Mouse (Mus musculus): Measurements from ENCODE around the gene Kifap3.

The Kifap3 gene

DNA sequence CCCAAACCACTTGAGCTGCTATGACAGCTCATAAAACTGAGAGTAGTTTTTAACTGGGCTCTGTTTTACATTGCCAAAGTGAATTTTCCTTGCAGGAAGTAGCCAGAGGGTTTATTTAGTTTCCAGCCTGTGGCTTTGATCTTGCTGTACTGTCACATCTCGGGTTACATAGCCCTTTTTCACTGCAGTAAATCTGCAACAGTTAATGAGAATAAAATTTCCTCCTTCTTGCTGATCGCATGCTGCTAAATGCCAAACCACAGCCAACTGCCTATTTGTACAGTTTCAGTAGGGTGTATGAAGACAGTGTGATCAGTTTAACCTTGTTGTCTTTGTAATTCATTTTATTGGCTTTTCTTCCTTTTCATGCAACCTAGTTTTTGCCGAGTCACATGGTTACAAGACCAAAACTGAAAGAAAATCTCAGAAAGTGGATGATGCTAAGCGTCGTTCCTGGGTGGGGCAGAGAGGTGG lies 118.9 kb downstream of the Kifap3 start:
- no peak for DNase-seq

DNA sequence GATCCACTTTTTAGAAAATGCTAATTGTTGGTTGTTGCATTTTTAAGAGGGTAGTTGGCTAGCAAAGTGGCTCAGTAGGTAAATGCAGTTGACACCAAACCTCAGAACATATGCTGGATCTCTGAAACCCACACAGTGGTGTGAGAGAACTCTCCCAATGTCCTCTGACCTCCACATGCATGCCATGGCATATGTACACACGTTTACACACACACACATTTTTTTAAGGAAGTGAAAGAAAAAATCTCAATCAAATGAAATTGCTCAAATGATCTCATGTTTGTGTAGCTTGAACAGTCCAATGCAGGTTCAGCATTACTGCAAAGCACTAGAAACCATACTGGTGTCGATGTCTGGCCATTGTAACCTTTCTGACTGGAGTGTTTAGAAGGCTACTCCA lies 120.2 kb downstream of the Kifap3 start:
- DNase-seq: no peak

DNA sequence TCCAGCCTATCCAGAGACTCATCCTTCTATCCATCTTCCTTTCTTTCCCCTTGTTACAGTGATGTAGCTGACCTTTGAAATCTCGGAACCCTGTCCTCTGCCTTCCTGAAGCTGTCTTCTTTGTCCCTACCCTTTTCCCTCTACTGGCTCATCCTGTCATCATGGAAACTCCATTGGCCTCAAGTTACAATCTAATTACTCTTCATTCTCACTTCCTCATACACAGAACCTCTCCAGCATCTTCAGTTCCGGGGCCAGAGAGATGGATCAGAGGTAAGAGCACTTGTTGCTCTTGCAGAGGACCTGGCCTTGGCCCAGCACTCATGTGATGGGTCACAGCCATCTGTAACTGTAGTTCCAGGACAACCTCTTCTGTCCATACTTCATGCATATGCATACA lies 120.8 kb downstream of the Kifap3 start:
- DNase-seq: no peak

GRCm38 (mm10) chr1:163903411-163903810 lies 124.0 kb downstream of the Kifap3 start:
- no peak for DNase-seq

- DNase-seq: no peak
Observed at GRCm38 (mm10) chr1:163907007-163907811, 127.8 kb downstream of the Kifap3 start.

GRCm38 (mm10) chr1:163908389-163908788 lies 129.0 kb downstream of the Kifap3 start:
- DNase-seq: no peak

DNA sequence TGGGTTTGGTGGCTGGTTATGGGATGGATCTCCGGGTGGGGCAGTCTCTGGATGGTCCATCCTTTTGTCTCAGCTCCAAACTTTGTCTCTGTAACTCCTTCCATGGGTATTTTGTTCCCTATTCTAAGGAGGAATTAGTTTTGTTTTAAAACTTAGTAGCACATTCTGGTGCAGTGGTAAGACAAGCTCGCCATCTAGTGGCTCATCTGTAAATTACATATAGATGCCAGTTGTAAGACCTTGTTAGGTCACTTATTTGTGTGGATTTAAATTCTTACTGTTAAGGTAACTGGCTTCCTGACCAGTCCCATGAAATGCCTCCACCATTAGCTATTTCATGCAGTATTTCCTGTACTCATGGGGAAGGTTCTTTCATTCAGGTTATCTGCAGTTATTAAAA lies 131.0 kb downstream of the Kifap3 start:
- DNase-seq: peak in 1 of 2 experiments; percentile 43

GRCm38 (mm10) chr1:163910785-163911184 lies 131.4 kb downstream of the Kifap3 start:
- no peak for DNase-seq

DNA sequence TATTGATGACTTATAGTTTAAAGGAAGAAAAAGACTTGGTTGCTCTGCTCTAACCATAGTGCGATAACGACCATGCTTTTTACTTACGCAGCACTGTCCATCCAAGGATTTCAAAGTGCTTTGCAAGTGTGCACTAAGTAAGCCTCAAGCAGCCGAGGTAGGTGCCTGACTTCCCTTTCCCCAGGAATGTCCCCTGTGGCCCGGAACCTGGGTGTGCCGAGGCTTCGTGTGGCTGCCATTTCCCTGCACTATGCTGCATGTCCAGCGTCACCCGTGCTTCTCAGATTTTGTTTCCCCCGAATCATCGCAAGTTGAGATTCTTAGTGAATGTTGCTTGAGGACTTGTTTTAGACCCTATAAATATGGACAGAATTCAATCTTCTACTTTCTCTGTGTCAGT lies 132.6 kb downstream of the Kifap3 start:
- no peak for DNase-seq

GRCm38 (mm10) chr1:163917349-163918160 lies 138.2 kb downstream of the Kifap3 start:
- no peak for DNase-seq

- DNase-seq: no peak
Observed at GRCm38 (mm10) chr1:163924093-163924492, 144.7 kb downstream of the Kifap3 start.

DNA sequence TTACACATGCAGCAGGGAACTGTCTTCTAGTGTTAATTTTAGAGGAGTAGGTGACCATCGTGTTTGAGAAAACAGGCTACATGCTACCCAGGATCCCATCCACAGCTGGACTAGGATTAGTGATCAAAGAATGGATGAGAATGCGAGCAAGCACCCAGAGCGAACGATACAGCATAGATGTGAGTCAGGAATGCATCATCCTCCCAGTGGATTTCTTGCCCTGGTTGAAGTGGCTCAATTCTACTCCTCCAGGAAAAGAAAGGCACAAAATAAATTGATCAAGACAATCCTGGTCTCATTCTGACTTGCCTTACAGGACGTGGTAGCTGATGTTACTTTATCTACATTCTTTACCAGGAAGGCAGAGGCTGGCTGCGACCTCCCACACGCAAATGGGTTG lies 149.5 kb downstream of the Kifap3 start, which contains the start of gene Scyl3:
TSS of gene Scyl3 (plus strand) at position 255 of the 400 bp plus-strand sequence.
- DNase-seq: no peak

DNA sequence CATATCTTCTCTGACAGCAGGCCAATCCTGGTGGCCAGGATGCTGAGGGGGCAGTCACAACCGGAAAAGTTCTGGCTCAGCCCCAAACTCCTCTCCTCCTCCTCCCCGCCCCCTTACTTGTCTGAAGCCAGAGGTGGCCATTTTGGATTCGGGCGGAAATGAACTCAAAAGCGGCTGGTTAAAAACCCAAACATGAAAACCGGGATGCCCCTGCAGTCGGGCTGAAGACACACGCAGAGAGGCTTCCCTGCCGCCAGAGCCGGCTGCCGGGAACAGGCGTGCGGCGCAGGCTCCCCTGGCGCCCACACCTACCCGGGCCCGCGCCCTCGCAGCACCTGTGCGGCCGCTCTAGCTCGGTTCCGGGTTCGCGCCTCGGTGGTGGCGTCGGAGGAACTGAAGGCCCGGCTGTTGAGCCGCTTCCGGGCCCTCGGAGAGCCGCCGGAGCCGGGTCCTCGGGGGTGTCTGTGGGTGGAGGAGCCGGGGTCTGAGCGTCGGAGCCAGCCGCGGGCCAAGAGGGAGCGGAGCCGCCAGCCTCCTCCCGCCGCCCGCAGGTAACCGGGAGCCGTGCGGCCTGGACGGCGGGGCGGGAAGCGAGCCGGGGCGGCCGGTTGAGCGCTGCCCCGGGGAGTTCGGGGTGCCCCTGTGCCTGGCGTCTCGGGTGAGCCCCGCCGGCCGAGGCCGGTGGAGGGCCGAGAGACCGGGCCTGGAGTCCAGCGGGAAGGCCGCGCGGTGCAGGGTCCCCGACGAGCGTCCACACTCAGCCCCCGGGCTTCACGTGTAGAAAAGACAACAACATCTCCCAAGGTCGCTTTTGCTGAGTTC lies 150.5 kb downstream of the Kifap3 start:
- DNase-seq: peak; percentile 89 to 91

DNA sequence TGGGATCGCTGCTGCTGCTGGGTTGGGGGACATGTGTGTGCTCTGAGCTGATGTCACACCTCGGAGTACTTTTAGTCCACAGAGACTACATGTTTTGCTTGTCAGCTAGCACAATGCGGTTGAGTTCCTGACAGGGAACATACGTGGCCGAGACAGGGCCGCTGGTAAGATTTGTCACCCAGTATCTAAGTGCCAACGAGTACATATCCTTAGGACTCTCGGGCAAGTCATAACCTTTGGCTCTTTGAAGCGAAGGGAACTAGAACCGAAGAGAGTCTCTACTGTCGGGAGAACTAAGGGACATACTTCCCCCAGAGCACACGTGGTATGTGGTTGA lies 151.0 kb downstream of the Kifap3 start:
- no peak for DNase-seq

- DNase-seq: no peak
Observed at GRCm38 (mm10) chr1:163931801-163932200, 152.4 kb downstream of the Kifap3 start.

- DNase-seq: no peak
Observed at GRCm38 (mm10) chr1:163934591-163934990, 155.2 kb downstream of the Kifap3 start.

DNA sequence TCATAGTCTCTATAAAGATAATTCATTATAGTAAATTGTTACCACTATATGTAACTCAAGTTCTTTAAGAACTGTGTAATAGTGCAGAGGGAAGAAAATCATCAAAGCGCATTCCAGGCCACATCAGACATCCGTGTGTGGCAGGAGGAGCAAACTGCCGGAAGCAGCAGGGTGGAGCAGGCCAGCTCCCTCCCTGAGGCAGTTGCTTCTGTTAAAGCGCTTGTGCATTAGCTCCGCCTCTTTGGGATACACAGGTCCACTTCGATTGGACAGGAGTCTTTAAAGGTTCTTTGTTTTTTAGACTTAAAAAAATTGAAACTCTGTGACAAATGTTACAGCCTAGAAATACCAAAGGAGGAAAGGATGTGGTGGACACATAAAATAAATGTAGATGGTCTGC lies 162.7 kb downstream of the Kifap3 start:
- no peak for DNase-seq

GRCm38 (mm10) chr1:163953396-163953795 lies 174.0 kb downstream of the Kifap3 start:
- DNase-seq: no peak

DNA sequence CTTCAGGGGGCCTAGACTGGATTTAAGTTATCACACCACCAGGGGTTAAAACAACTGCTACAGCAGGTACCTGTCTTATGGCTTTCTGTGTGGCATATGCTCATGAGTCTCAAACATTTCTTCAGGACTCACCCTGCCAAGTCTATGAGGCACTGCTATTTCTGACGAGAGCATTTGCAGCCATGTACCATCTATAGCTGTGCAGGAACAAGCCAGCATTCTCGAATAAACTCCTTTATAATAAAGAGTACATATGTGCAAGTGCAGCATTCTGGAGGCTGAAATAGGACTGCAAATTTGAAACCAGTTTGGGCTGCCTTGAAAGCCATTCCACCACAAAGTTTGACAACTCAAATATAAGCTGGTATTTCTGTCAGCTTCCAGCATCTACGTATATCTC lies 178.7 kb downstream of the Kifap3 start:
- DNase-seq: no peak

DNA sequence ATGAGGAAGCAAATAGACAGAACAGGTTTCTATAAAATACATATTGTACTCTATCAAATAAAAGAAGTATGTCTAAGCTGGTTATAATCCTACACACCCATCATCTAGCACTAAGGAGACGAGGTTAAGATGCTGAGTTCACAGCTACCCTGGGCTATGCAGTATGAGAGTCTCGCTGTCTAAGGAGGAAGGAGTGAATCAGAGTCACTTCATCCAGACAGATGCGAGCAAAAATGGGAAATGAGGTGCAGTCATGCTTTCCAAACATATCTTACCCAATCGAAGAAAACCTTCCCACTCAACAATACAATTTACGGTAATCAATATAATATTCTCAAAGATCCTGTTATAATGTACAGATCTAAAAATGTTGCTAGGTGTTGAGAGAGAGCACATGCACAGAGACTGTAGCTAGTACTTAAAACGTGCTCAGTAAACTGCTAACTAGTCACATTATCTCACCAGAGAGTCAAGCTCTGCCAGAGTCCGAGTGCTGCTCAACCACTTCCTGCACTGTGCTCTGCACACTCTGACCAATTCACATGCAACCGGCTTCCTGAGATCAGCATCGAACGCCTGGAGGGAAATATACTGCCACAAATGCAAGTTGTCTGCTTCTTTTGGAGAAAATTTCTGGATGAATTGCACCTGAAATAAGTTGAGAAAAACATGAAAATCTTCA lies 184.8 kb downstream of the Kifap3 start:
- DNase-seq: no peak

Measured in cerebellum, adult 18-20 months (tissue).